Mouse (Mus musculus): ENCODE data around the gene Rgs9.
"Not testable (repeated sequence)": the region's sequence is repeated elsewhere in the genome, so short reads cannot be mapped to it uniquely, and the experiment has no call there.

The Rgs9 gene

DNA sequence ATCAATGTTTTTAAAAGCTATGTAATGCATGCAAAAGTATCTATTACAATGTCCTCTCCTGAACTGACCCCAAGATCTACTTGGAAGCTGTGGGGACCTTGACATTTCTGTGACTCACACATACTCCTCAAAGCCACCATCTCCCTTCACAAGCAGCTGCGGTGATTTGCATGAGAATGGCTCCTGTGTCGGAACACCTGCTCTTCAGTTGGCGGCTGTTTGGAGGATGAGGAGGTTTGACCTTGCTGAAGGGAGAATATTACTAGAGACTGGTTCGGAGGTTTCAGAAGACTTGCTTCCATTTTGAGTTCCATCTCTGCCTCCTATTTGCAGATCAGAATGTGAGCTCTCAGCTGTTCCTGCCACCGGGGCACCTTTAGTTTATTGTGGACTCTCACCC lies 7.8 kb upstream of the Rgs9 start:
- DNase-seq (ENCODE audit: low read depth) = no peak

- DNase-seq (ENCODE audit: low read depth) = no peak
Measured at GRCm38 (mm10) chr11:109302338-109302737, 4.4 kb upstream of the Rgs9 start.

DNA sequence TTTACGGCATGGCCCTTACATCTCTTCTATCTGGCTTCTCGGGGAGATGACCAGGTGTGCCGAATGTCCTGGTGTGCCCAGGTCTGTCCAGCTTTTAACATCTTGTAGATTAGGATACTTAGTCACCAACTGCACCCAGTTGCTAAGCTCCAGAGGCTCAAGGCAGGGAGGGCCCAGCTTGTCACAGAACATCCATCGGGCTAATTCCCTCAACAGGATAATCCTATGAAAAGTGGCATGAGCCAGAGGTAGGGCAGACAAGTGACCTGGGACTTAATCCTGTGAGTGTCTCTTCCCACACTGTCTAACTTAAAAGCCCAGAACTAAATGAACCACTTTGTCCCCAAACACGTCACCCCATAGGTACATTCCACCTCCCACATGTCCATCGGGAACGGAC lies 898 bp downstream of the Rgs9 start:
- DNase-seq (ENCODE audit: low read depth) = no peak

GRCm38 (mm10) chr11:109292056-109292455 lies 5.9 kb downstream of the Rgs9 start:
- no peak for DNase-seq (ENCODE audit: low read depth)

DNA sequence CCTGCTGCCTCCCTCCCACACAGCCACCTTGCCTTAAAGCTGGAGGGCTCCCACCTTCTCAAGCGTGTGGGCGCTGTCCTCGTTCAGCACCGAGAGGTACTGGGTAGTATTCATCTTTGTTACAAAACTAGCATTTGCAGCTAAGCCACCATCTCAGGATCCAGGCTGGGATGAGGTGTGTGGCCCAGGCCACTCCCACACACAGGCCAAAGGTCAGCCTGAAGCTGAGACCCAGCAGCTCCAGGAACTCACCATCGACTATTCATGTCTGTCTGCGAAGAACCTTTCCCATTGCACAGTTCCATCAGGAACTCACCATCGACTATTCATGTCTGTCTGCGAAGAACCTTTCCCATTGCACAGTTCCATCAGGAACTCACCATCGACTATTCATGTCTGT lies 8.6 kb downstream of the Rgs9 start:
- not testable (repeated sequence) for DNase-seq (ENCODE audit: low read depth)

- no peak for DNase-seq (ENCODE audit: low read depth)
Measured at GRCm38 (mm10) chr11:109284811-109285210, 13.1 kb downstream of the Rgs9 start.

DNA sequence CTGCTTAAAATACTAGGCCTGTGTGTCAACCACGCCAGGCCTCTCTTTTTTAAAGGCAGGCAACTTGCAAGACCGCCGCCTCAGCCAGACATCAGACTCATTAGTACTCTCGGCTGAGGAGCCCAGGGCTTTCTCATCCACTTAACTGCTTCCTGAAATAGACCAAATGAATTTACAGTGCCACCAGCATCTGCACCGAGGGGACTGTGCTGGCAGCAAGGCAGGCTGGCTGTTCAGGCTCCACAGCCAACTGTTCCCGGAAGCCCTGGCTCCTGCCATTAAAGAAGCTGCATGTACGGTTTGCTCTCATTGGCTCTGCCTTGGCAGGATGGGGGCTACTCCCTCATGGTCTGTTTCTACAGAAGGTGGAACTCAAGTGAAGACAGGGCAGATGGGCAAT lies 19.7 kb downstream of the Rgs9 start:
- no peak for DNase-seq (ENCODE audit: low read depth)

GRCm38 (mm10) chr11:109271399-109271798 lies 26.5 kb downstream of the Rgs9 start:
- peak; percentile 82 for DNase-seq (ENCODE audit: low read depth)

- peak; percentile 56 for DNase-seq (ENCODE audit: low read depth)
Measured at GRCm38 (mm10) chr11:109270366-109270765, 27.6 kb downstream of the Rgs9 start.

DNA sequence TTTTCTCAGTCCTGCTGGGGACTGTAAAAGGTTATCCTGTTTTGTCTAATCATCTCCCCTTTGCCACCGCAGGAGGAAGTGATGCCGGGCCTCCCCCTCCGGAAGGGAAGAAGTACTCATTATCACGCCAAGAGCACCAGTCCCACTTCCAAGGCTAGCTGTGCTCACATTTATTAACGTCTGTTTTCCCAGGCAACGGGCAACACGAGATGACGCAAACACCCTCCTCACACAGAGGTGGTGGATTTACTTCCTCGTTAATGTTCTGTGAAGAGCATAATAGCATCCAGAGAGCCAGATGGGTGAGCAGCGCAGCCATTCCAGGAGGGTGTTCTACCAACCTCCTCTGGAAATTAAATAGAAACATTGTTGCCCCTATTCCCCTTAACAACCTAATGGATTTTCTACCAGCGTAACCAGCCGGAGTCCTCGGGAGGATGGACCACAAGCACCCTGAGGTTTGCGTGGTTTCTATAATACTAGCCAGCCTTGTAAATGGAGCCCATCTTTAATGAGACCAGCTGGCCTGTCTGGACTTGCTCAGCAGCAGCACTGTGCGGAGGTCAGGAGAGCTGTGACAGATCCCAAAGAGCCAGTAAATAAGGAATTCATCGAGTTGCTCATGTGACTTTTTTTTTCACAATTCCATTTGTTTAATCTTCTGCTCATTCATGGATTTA lies 28.1 kb downstream of the Rgs9 start:
- peak; percentile 78 for DNase-seq (ENCODE audit: low read depth)

GRCm38 (mm10) chr11:109269283-109269661 lies 28.7 kb downstream of the Rgs9 start:
- DNase-seq (ENCODE audit: low read depth) = no peak

- DNase-seq (ENCODE audit: low read depth) = no peak
Measured at GRCm38 (mm10) chr11:109266161-109266910, 31.6 kb downstream of the Rgs9 start.

DNA sequence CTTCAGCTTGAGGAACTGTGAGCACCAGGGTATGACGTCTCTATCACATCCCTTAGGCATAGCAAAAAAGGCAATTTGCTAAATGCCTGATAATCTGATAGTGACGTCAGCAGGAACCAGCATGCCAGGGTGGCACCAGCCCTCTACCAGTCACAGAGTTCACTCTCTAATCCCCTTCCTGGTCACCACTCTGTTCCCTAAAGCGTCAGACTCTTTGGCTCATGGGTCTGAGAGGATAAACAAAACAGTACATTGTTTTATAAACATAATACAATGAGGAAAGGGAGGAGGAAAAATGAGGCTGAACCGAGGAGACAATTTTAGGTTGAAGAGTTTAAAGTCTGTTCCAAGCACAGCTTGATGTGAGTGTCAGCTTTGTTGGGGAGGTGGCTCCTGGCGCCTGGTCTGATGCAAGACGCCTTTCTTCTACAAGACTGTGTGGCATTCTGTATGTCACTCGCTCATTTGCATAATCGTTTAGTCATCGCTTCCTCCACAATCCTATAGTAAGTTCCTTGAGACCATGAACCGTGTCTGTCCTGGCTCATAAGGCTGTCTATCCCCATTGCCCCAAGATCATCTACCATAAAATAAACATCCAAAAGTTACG lies 33.7 kb downstream of the Rgs9 start:
- no peak for DNase-seq (ENCODE audit: low read depth)

GRCm38 (mm10) chr11:109260561-109260960 lies 37.4 kb downstream of the Rgs9 start:
- peak; percentile 57 for DNase-seq (ENCODE audit: low read depth)

DNA sequence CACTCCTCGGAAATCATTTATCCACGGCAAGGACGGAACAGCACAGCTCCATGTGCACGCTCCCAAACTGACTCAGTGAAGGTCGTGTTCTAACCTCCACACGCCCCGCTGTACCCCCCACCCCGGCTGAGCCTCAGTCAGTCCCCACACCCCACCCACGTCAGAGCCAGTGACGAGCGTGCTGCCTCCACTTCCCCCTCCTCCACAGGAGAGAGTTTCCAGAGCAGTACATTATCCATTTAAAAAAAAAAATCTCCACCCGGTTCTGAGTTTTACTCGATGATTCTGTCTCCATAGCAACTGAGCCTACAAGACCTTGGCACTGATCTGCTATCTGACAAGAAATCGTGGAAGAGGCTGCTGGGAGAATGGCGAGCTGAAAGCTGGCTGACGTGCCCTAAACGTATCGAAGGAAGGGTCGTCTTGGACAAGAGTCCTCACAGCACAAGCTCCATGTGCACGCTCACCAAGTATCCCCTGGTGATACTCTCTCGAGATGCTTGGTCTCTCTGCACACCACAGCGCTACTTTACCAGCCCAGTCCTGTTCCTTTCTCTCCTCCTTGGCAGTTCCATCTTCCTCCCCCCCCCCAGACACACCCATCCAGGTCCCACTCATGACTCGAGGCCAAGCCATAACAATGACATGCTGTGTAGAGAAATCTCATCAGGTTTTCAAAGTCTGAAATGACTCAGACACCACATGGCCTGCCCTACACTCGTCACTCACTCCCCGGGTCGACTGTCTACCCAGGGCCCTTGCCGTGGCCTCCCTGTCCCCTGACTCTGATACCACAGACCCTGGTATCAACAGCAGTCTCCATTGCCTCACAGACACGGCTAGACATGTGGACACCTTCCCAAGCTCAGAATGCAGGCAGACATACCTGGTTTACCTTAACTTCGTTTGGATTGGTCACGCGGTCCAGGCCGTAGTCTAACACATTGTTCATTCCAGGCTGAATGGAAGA lies 38.7 kb downstream of the Rgs9 start:
- DNase-seq (ENCODE audit: low read depth) = peak; percentile 47

GRCm38 (mm10) chr11:109257824-109258223 lies 40.1 kb downstream of the Rgs9 start:
- no peak for DNase-seq (ENCODE audit: low read depth)

GRCm38 (mm10) chr11:109255022-109255421 lies 42.9 kb downstream of the Rgs9 start:
- no peak for DNase-seq (ENCODE audit: low read depth)

GRCm38 (mm10) chr11:109252483-109252882 lies 45.4 kb downstream of the Rgs9 start:
- no peak for DNase-seq (ENCODE audit: low read depth)

DNA sequence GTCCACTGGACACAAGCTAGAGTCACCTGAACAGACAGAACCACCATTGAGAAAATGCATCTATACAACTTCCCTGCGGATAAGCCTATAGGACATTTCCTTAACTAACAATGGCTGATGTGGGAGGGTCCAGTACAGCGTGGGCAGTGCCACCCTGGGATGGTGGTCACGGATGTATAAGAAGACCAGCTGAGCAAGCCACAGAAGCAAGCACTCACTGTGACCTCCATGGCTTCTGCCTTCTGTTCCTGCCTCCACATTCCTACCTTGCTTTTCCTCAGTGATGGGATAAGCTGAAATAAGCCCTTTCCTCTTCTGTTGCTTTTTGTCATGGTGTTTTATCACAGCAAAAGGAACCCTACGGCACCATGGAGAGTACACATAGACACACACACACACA lies 47.4 kb downstream of the Rgs9 start:
- DNase-seq (ENCODE audit: low read depth) = no peak

GRCm38 (mm10) chr11:109246920-109247319 lies 51.0 kb downstream of the Rgs9 start:
- DNase-seq (ENCODE audit: low read depth) = peak; percentile 55

DNA sequence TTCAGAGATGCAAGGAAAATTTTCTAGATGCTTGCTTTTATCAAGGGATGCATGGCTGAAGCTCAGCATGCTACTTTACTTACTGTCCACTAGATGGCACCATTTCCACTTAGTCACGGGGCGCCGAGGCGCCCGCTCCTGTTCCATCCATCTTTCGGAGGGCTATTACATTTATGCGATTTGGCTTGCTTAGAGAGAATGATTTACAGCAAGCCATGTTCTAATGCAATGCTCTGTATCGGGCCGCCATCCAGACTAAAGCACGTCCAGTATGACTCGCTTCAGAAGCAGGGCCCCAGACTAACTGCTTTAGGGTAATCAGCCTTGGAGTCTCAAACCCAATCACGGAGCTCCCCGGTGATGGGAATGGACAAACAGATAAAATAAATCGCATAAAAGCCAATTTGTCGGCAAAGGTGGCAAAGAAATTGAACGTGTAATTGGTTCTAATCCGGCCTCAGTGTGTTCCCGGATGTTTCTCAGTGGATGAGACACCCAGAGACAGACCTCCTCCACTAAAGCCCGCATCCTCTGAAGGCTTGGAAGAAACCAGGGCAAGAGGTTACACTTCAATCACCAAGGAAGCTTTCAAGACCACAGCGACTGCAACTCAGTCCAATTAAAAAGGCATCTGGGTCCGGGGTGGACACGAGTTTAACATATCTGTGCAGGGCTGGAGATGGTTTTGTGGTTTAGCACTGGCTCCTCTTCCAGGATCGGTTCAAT lies 53.1 kb downstream of the Rgs9 start:
- DNase-seq (ENCODE audit: low read depth) = peak; percentile 81

Measured in induced T-regulatory cell, adult 2 months (primary cell).